Mouse (Mus musculus): ENCODE measurements around the gene Rarg. TPM values are rescaled to one million over a fixed set of nuclear protein-coding genes. Genes with fewer than 3 reads are reported as not detected.

Gene Rarg
- total RNA-seq (2015; ENCODE audit: low replicate concordance) (4.6 and 9.4 TPM in 2 replicates), total RNA-seq (2017; ENCODE audit: low replicate concordance) (2.6 and 3.6 TPM in 2 replicates)

- no peak for ATAC-seq (replicated peaks; ENCODE audit: low FRiP score, poor library complexity, severe bottlenecking)
Measured at GRCm38 (mm10) chr15:102257202-102258075, at the start of gene Rarg. Gene Rarg, minus strand, starts transcription at chr15:102257517.

GRCm38 (mm10) chr15:102302542-102302941, 45.2 kb upstream of the Rarg start:
- ATAC-seq (replicated peaks; ENCODE audit: low FRiP score, poor library complexity, severe bottlenecking), result no peak

- ATAC-seq (replicated peaks; ENCODE audit: low FRiP score, poor library complexity, severe bottlenecking), result peak; percentile 54
Measured at GRCm38 (mm10) chr15:102296368-102297006, 39.2 kb upstream of the Rarg start.

GRCm38 (mm10) chr15:102295633-102296367, 38.5 kb upstream of the Rarg start, which contains the start of gene Espl1:
Gene Espl1, plus strand, starts transcription at chr15:102296266.
- ATAC-seq (replicated peaks; ENCODE audit: low FRiP score, poor library complexity, severe bottlenecking), result peak; percentile 98

- ATAC-seq (replicated peaks; ENCODE audit: low FRiP score, poor library complexity, severe bottlenecking), result no peak
Measured at GRCm38 (mm10) chr15:102287395-102287794, 30.1 kb upstream of the Rarg start.

- ATAC-seq (replicated peaks; ENCODE audit: low FRiP score, poor library complexity, severe bottlenecking), result no peak
Measured at GRCm38 (mm10) chr15:102283648-102284047, 26.3 kb upstream of the Rarg start.

GRCm38 (mm10) chr15:102282463-102283292, 25.4 kb upstream of the Rarg start:
- no peak; the same call in 1 of the 2 replicates for ATAC-seq (replicated peaks; ENCODE audit: low FRiP score, poor library complexity, severe bottlenecking)

GRCm38 (mm10) chr15:102280623-102281022, 23.3 kb upstream of the Rarg start:
- ATAC-seq (replicated peaks; ENCODE audit: low FRiP score, poor library complexity, severe bottlenecking), result no peak

- ATAC-seq (replicated peaks; ENCODE audit: low FRiP score, poor library complexity, severe bottlenecking), result peak; percentile 23; the same call in 1 of the 2 replicates
Measured at GRCm38 (mm10) chr15:102279783-102280520, 22.6 kb upstream of the Rarg start.

- ATAC-seq (replicated peaks; ENCODE audit: low FRiP score, poor library complexity, severe bottlenecking), result peak; percentile 95
Measured at GRCm38 (mm10) chr15:102279092-102279782, 21.9 kb upstream of the Rarg start, which contains the start of gene Mfsd5. Gene Mfsd5, plus strand, starts transcription at chr15:102279454.

- no peak for ATAC-seq (replicated peaks; ENCODE audit: low FRiP score, poor library complexity, severe bottlenecking)
Measured at GRCm38 (mm10) chr15:102278726-102279091, 21.4 kb upstream of the Rarg start.

- no peak for ATAC-seq (replicated peaks; ENCODE audit: low FRiP score, poor library complexity, severe bottlenecking)
Measured at GRCm38 (mm10) chr15:102273982-102274716, 16.8 kb upstream of the Rarg start.

- no peak for ATAC-seq (replicated peaks; ENCODE audit: low FRiP score, poor library complexity, severe bottlenecking)
Measured at GRCm38 (mm10) chr15:102271441-102271840, 14.1 kb upstream of the Rarg start.

GRCm38 (mm10) chr15:102270274-102270960, 13.1 kb upstream of the Rarg start, which contains the start of gene Gm9918:
Gene Gm9918, plus strand, starts transcription at chr15:102270563.
- no peak for ATAC-seq (replicated peaks; ENCODE audit: low FRiP score, poor library complexity, severe bottlenecking)

- ATAC-seq (replicated peaks; ENCODE audit: low FRiP score, poor library complexity, severe bottlenecking), result no peak
Measured at GRCm38 (mm10) chr15:102265548-102265947, 8.2 kb upstream of the Rarg start.

GRCm38 (mm10) chr15:102263037-102263436, 5.7 kb upstream of the Rarg start:
- ATAC-seq (replicated peaks; ENCODE audit: low FRiP score, poor library complexity, severe bottlenecking), result no peak

- no peak for ATAC-seq (replicated peaks; ENCODE audit: low FRiP score, poor library complexity, severe bottlenecking)
Measured at GRCm38 (mm10) chr15:102262582-102262981, 5.3 kb upstream of the Rarg start.

Measured in erythroid progenitor cell, adult 5-6 weeks (primary cell).